Mouse (Mus musculus) liver, adult 2 months (tissue): ENCODE results near the gene Nxph1. TPM values are rescaled to one million over a fixed set of nuclear protein-coding genes. Genes with fewer than 3 reads are reported as not detected.
A peak's percentile ranks its signal among the peaks of the same experiment; 100 is the strongest.

ENCODE experiments used
- DNase-seq: peaks from one replicate; pipeline ENCODE4 v3.0.0-alpha.2; 2011; ENCODE audit warnings: low read depth, low spot score; ENCODE audit errors: extremely low read depth
- H3K27ac ChIP-seq: fragments of 200-500 bp; replicated peaks from 2 replicates; pipeline ENCODE4 v1.5.1; 2012; ENCODE audit warnings: low read depth, mild to moderate bottlenecking, control low read depth, inconsistent platforms, low read length; ENCODE audit not compliant: insufficient read depth
- H3K27me3 ChIP-seq: fragments of 200-500 bp; 2 replicates; pipeline ENCODE4 v1.6.1; 2012; ENCODE audit warnings: mild to moderate bottlenecking, moderate library complexity, low read length, inconsistent platforms; ENCODE audit not compliant: control insufficient read depth, insufficient read depth
- H3K36me3 ChIP-seq: fragments of 200-500 bp; 2 replicates; pipeline ENCODE4 v1.6.1; 2012; ENCODE audit warnings: low read length, inconsistent platforms; ENCODE audit not compliant: control insufficient read depth, insufficient read depth
- H3K4me1 ChIP-seq: fragments of 200-500 bp; 2 replicates; pipeline ENCODE4 v1.6.1; 2011; ENCODE audit warnings: low read length; ENCODE audit not compliant: control insufficient read depth, insufficient read depth
- H3K4me3 ChIP-seq: fragments of 200-500 bp; 2 replicates; pipeline ENCODE4 v1.5.1; 2011; ENCODE audit warnings: low read depth, mild to moderate bottlenecking, control low read depth, low read length, moderate library complexity; ENCODE audit not compliant: insufficient read depth
- H3K79me2 ChIP-seq: fragments of 200-500 bp; 2 replicates; pipeline ENCODE4 v1.6.1; 2012; ENCODE audit warnings: inconsistent platforms, mild to moderate bottlenecking, low read length, moderate library complexity; ENCODE audit not compliant: control insufficient read depth, insufficient read depth
- H3K9ac ChIP-seq: fragments of 200-500 bp; 2 replicates; pipeline ENCODE4 v1.6.1; 2012; ENCODE audit warnings: low read depth, mild to moderate bottlenecking, control low read depth, inconsistent platforms, low read length
- CTCF ChIP-seq: fragments of 200-500 bp; IDR thresholded peaks from 2 replicates; pipeline ENCODE4 v1.5.1; 2011; ENCODE audit warnings: low read depth, low read length, control low read depth
- POLR2A ChIP-seq: fragments of 200-500 bp; IDR thresholded peaks from 2 replicates; pipeline ENCODE4 v1.6.1; 2011; ENCODE audit warnings: low read length, control low read depth; ENCODE audit not compliant: insufficient read depth; ENCODE audit errors: extremely low read depth
- WGBS: fragments of 180-500 bp; shearing (Covaris S2); methylation state at CpG from one replicate; pipeline ENCODE4 v1.1.7; 2018; 5-methylcytosine and 5-hydroxymethylcytosine counted together
- polyA plus RNA-seq: library from polyadenylated mRNA; depleted of rRNA; stranded (reverse); fragments of >200 nt; gene quantifications from 2 replicates; pipeline ENCODE4 v1.2.3, GENCODE M21; 2012; rRNA removed
- total RNA-seq: library from RNA; depleted of rRNA; stranded (reverse); fragments of >200 nt; gene quantifications from 2 replicates; pipeline ENCODE4 v1.2.3, GENCODE M21; 2014; rRNA removed

The Nxph1 gene
- total and polyA plus RNA-seq, 2 experiments, result 0.09 TPM; not detected in 1

DNA sequence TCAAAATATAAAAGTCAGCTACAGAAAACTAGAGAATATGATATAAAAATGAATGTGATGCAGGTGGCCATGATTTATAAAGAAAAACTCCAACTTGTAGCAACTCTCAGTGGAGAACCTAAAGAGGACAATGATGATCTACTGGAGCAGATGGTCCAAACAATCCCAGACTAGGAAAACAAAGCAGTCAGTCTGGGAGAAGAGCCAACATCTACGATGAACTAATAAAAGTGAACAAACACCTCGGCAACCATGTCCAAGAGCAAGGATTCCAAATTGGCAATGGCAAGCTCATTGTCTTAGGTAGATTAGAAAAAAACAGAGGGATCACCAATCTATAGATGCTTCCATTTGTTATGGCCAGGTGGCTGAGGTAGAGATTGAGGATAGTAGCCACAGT lies 211.0 kb downstream of the Nxph1 start:
- Histone ChIP-seq H3K79me2 (no peaks in the 10 kb centered on the region), H3K4me3 (no peak overlapping the region), H3K27ac (no peak overlapping the region), H3K27me3 (no peaks in the 10 kb centered on the region), H3K36me3 (no peaks in the 10 kb centered on the region), H3K4me1 (no peaks in the 10 kb centered on the region), H3K9ac (no peak overlapping the region)
- TF ChIP-seq CTCF (no peak), POLR2A (no peak)
- WGBS, result 24% methylated on average over 2 of the region's 2 CpGs
- peak; percentile 23 for DNase-seq

DNA sequence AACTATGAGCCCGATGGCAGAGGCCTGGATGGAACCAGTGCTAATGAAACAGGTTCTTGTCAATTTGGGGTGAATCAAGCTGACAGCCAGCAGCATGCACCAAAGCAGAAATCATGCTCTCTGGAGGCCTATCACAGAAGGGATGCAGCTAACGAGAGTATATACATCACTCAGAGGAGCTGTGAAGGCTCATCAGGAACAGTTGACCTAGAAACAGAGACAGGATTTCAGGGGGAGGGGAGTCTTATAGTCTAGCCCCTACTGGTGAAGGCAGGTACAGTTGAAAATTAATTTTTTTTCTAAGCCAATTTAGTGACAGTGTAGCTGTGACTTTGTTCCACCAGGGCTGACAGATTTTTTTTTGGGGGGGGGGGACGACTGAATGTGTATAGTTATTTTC lies 234.2 kb downstream of the Nxph1 start:
- no peak for DNase-seq
- Histone ChIP-seq H3K36me3 (no peaks in the 10 kb centered on the region), H3K4me1 (no peaks in the 10 kb centered on the region), H3K9ac (no peak overlapping the region), H3K4me3 (no peak overlapping the region), H3K27me3 (no peaks in the 10 kb centered on the region; the same call in 1 of the 2 replicates), H3K27ac (no peak overlapping the region), H3K79me2 (no peaks in the 10 kb centered on the region)
- no peak for TF ChIP-seq POLR2A
- TF ChIP-seq CTCF, result no peak
- 37% methylated on average over 3 of the region's 3 CpGs for WGBS

DNA sequence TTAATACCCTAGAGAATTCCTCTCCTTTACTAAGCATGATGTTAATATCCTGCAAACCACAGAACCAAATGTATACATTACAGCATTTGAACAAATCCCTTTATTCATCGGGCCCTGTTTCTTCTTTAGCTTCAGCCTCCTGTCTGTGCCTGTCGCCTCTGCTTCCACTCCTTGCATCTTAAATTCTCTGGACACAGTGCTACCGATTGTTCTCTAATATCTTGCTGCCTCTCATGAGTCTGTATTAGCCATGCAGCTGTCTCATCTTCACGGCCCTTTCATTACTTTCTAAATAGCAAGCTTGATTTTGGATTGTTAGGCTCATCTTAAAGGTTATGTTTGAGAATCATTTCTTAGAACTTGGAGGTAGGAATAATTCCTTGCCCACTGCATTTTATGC lies 262.5 kb downstream of the Nxph1 start:
- no peaks in the 10 kb centered on the region for H3K79me2 ChIP-seq
- no peaks in the 10 kb centered on the region for H3K4me1 ChIP-seq
- no peak for DNase-seq
- H3K27ac ChIP-seq, result no peak overlapping the region
- TF ChIP-seq CTCF (no peak), POLR2A (no peak)
- no peaks in the 10 kb centered on the region for H3K27me3 ChIP-seq
- WGBS, result 83% methylated on average over 4 of the region's 4 CpGs
- H3K36me3 ChIP-seq, result no peaks in the 10 kb centered on the region
- no peak overlapping the region for H3K4me3 ChIP-seq
- H3K9ac ChIP-seq, result no peak overlapping the region

DNA sequence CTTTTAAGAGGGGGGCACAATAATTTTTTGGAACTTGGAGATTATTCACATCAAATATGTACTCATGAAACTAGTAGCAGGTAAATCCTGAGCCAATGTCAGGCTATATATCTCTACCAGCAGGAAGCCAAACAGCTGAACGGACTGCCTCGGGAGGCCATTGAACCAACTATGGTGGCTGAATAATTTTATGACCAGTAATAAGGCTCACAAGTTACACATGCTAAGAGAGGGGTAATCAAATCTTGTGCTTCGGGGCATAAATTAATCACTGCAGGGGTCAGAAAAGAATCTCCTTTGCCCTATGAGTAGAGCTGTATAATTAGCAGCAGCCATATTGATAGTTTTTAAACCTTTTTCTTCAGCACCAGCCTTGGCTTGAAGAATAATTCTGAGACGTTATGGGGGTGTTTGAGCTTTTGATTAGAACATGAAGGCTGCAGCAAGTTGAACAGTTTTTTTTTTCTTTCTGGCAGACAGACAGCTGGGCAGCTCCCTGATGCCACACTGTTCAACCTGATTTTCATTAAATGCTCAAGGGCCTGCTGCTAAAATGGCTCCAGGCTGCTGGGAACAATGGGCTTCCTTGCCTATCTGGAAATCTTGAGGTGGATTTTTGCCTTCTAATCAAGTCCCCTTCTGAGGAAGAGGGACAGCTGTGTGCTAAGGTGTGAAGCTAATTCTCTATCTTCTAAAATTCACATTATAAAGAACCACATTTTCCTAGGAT lies 272.7 kb downstream of the Nxph1 start:
- DNase-seq, result no peak
- H3K27me3 ChIP-seq, result no peaks in the 10 kb centered on the region
- no peak overlapping the region for H3K4me3 ChIP-seq
- H3K4me1 ChIP-seq, result no peaks in the 10 kb centered on the region
- no peak overlapping the region for H3K9ac ChIP-seq
- H3K79me2 ChIP-seq, result no peaks in the 10 kb centered on the region
- TF ChIP-seq CTCF (no peak), POLR2A (no peak)
- H3K27ac ChIP-seq, result no peak overlapping the region
- 78% methylated on average over 4 of the region's 4 CpGs for WGBS
- H3K36me3 ChIP-seq, result no peaks in the 10 kb centered on the region

DNA sequence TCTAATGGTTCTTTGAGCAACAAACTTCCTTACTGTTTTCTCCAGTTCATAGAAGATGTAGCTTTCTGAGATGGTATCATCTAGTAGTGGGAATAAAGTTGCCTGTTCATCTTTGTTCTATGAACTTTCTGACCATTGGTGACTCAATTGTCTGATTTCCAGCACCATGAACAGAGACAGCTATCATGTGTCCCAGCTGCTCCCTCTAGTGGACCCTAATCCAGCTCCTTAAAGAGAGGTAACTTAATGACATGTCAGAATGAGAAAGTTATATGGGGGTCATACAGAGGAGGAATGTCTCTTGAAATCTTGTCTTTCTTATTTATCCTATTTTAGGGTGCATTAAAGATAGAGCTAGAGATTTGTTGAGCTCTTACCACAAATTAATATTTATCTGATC lies 286.6 kb downstream of the Nxph1 start:
- no peak overlapping the region for H3K27ac ChIP-seq
- H3K4me3 ChIP-seq, result no peak overlapping the region
- H3K9ac ChIP-seq, result no peak overlapping the region
- H3K4me1 ChIP-seq, result no peaks in the 10 kb centered on the region
- no peaks in the 10 kb centered on the region for H3K36me3 ChIP-seq
- DNase-seq, result peak; percentile 57
- no peak for TF ChIP-seq POLR2A
- peak; percentile 37; the same call in 1 of the 2 replicates for TF ChIP-seq CTCF
- H3K79me2 ChIP-seq, result no peaks in the 10 kb centered on the region
- H3K27me3 ChIP-seq, result no peaks in the 10 kb centered on the region

DNA sequence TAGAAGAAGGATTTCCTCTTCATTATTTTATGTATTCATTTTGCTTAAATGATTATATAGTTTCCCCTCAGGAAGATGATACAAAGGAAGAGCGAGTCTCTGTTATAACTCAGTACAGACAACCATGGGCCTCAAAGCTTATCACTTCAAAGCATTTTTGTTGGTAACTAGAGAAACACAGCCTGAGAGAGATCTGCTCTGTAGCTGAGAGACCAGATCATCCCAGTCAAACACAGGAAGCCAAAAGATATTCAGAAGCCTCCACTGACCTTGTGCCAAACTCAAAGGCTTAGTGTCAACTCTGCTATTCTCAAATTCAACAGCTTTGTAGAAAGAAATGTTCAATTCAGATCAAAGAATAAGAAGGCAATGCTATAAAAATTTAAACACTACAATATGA lies 319.8 kb downstream of the Nxph1 start:
- no peak overlapping the region for H3K27ac ChIP-seq
- WGBS, result 60% methylated on average over 1 of the region's 1 CpGs
- DNase-seq, result no peak

More for the DNA sequence above, 319.8 kb downstream of the Nxph1 start:
- Histone ChIP-seq H3K9ac (no peak overlapping the region), H3K4me1 (no peaks in the 10 kb centered on the region), H3K36me3 (no peaks in the 10 kb centered on the region), H3K79me2 (no peaks in the 10 kb centered on the region), H3K27me3 (no peaks in the 10 kb centered on the region), H3K4me3 (no peak overlapping the region)
- TF ChIP-seq CTCF, result no peak
- TF ChIP-seq POLR2A, result no peak

Other genes starting within 250 kb of the Nxph1 start
- gene Ica1, start 169.9 kb upstream of the Nxph1 start, total RNA-seq, result 2.9 and 3.4 TPM in 2 replicates
- 0.54 and 0.84 TPM in 2 replicates for gene Ica1, start 169.9 kb upstream of the Nxph1 start, polyA plus RNA-seq